Mouse (Mus musculus) CH12.LX (cell line): ENCODE measurements around the gene Gpr84.

Experiments used
- E2F4 ChIP-seq: IDR thresholded peaks from 2 replicates; pipeline ENCODE4 v1.6.1; 2011; ENCODE audit warnings: low read depth, low read length, improper control_type of control experiment; ENCODE audit not compliant: insufficient replicate concordance
- POLR2AphosphoS2 ChIP-seq: IDR thresholded peaks from 2 replicates; pipeline ENCODE4 v1.6.1; 2011; ENCODE audit warnings: low read depth, low read length, improper control_type of control experiment
- RAD21 ChIP-seq: IDR thresholded peaks from 2 replicates; pipeline ENCODE4 v1.6.1; 2011; ENCODE audit warnings: low read depth, mild to moderate bottlenecking, low read length, improper control_type of control experiment, moderate library complexity
- SIN3A ChIP-seq: IDR thresholded peaks from 2 replicates; pipeline ENCODE4 v1.6.1; 2012; ENCODE audit warnings: low read length, improper control_type of control experiment, inconsistent platforms
- USF1 ChIP-seq: IDR thresholded peaks from 2 replicates; pipeline ENCODE4 v1.6.1; 2014; ENCODE audit warnings: low read depth, mild to moderate bottlenecking, inconsistent platforms, low read length, improper control_type of control experiment
- USF2 ChIP-seq: conservative IDR thresholded peaks from 2 replicates; pipeline ENCODE4 v1.6.1; 2011; ENCODE audit warnings: low read depth, low read length, improper control_type of control experiment
- ZNF384 ChIP-seq: IDR thresholded peaks from 2 replicates; pipeline ENCODE4 v1.6.1; 2012; ENCODE audit warnings: low read depth, low read length, improper control_type of control experiment, inconsistent platforms

DNA sequence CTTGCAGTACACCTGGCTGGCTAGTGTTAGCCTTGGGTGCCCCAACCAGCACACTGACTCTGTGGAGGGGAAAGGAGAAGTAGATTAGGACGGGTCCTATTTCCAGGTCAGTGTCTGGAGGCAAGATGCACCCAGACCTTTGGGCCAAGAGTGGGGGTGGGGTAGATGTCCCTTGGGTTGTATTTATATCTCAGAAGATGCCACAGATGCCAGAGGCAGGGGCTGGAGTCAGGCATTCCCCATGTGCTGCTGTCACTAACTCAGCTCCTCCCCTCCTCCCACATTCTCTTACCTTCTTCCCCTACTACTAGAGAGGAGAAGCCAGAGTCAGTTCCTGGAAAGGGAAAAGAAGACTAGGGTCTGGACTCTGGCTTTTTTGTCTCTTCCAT lies 48.7 kb upstream of the Gpr84 start:
- TF ChIP-seq USF1 (no peak), E2F4 (no peak), POLR2AphosphoS2 (no peak), ZNF384 (no peak), RAD21 (no peak), USF2 (no peak), SIN3A (no peak)
